Mouse (Mus musculus): Measurements from ENCODE around the gene Sesn1. TPM values are rescaled to one million over a fixed set of nuclear protein-coding genes. Genes with fewer than 3 reads are reported as not detected.

The Sesn1 gene
- 22.3 and 25.3 TPM in 2 replicates for polyA plus RNA-seq (2015; fragmentation: Nextera tagmentation; extraction: Ambion mirVana)

- under 1% methylated on average over 67 of the region's 69 CpGs for WGBS (ENCODE audit: insufficient replicate concordance)
Measured at GRCm38 (mm10) chr10:41809771-41810563, at the start of gene Sesn1, which contains the start of gene Cep57l1. Sesn1 (plus strand) TSS chr10:41809935. Cep57l1 (minus strand) TSS chr10:41809871.

DNA sequence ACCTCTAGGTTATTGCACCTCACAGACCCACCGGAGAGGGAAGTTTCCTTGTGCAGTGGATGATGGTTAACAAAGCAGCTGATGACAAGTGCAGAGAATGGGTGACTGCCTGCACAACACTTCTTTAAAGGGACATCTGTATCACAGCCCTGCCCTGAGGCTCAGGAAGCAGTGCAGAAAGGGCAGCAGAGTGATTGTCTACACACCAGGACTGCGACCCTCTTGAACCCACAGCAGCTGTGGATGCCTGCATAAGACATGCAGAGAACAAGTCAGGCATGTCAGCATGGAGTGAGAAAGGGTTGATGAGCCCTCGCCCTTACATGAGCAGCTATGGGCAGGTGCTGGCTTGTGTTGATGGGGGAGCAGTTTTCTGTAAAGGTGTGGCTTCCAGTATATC is 48.9 kb upstream of the Sesn1 start:
- no peak overlapping the region for H3K4me3 ChIP-seq (replicated peaks)
- H3K4me2 ChIP-seq = no peak overlapping the region
- no peaks in the 10 kb centered on the region for H3K36me3 ChIP-seq
- peaks cover 2% of the 10 kb centered on the region; the same call in 1 of the 2 replicates for H3K4me1 ChIP-seq (replicated peaks)
- DNase-seq (no peak), ATAC-seq (ENCODE audit: low read depth) (no peak)
- no peaks in the 10 kb centered on the region for H3K9me3 ChIP-seq (replicated peaks)
- 62% methylated on average over 3 of the region's 3 CpGs for WGBS (ENCODE audit: insufficient replicate concordance)
- H3K27me3 ChIP-seq = no peaks in the 10 kb centered on the region
- H3K27ac ChIP-seq = no peak overlapping the region
- no peak overlapping the region for H3K9ac ChIP-seq

More at GRCm38 (mm10) chr10:41809771-41810563, at the start of gene Sesn1, which contains the start of gene Cep57l1:
- peak; percentile 88 for ATAC-seq (ENCODE audit: low read depth)
- Histone ChIP-seq H3K4me1 (replicated peaks) (peaks cover 52% of the 10 kb centered on the region), H3K9ac (peak within 1 kb of the TSS; percentile 90), H3K27me3 (no peaks in the 10 kb centered on the region), H3K4me3 (replicated peaks) (peak within 1 kb of the TSS; percentile 79), H3K36me3 (no peaks in the 10 kb centered on the region), H3K27ac (peak within 1 kb of the TSS; percentile 98), H3K9me3 (replicated peaks) (no peaks in the 10 kb centered on the region), H3K4me2 (peak within 1 kb of the TSS; percentile 78)
- DNase-seq = peak; percentile 85

GRCm38 (mm10) chr10:41763741-41764385 is 45.9 kb upstream of the Sesn1 start:
- Histone ChIP-seq H3K27ac (no peak overlapping the region), H3K4me3 (replicated peaks) (no peak overlapping the region), H3K9ac (no peak overlapping the region), H3K27me3 (no peaks in the 10 kb centered on the region), H3K4me2 (no peak overlapping the region), H3K9me3 (replicated peaks) (no peaks in the 10 kb centered on the region), H3K4me1 (replicated peaks) (peaks cover 2% of the 10 kb centered on the region; the same call in 1 of the 2 replicates), H3K36me3 (no peaks in the 10 kb centered on the region)
- DNase-seq (no peak), ATAC-seq (ENCODE audit: low read depth) (no peak)
- WGBS (ENCODE audit: insufficient replicate concordance) = 70% methylated on average over 3 of the region's 3 CpGs

DNA sequence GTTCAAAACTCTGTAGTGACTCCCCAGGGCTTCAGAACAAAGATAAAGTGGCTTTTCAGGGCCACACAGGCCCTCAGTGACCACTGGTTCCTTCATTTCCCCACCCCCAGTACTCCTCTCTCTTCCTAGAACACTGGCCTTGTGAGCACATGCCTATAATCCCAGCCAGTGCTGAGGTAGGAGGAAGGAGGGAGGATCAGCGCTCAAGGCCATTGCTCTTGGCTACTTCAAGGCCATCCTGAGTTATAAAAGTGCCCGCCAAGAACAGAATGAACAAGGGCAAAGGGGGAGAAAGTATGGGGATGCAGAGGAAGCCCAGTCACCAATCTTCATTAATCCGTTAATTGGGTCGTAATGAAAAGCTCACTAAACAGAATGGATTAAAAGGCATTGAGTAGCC is 44.1 kb upstream of the Sesn1 start:
- no peaks in the 10 kb centered on the region for H3K4me1 ChIP-seq (replicated peaks)
- 80% methylated on average over 4 of the region's 4 CpGs for WGBS (ENCODE audit: insufficient replicate concordance)
- no peak overlapping the region for H3K27ac ChIP-seq
- H3K9ac ChIP-seq = no peak overlapping the region
- H3K9me3 ChIP-seq (replicated peaks) = no peaks in the 10 kb centered on the region
- no peak for ATAC-seq (ENCODE audit: low read depth)
- H3K36me3 ChIP-seq = no peaks in the 10 kb centered on the region
- no peak for DNase-seq
- H3K4me2 ChIP-seq = no peak overlapping the region
- H3K4me3 ChIP-seq (replicated peaks) = no peak overlapping the region
- H3K27me3 ChIP-seq = no peaks in the 10 kb centered on the region

DNA sequence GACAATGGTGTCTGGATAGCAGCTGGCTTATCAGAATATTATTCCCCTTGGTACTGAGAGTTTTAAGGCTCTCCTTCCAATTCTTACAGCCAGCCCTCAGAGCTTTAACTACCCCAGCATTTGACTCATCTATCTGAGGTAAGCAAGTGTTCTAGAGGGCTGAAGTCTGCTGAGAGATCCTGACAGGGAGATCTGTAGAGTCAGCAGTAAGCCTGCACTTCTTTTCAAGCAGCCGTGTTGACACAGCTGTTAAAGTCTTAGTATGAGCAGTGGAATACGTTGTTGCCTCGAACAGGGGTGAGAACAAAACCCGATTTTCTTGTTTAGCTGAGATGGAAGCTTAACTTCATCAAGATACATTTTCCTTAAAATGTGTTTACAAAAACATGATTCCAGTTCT is 43.5 kb upstream of the Sesn1 start:
- H3K36me3 ChIP-seq = no peaks in the 10 kb centered on the region
- no peak overlapping the region for H3K27ac ChIP-seq
- no peak overlapping the region for H3K9ac ChIP-seq
- ATAC-seq (ENCODE audit: low read depth) (no peak), DNase-seq (no peak)
- WGBS (ENCODE audit: insufficient replicate concordance) = 72% methylated on average over 4 of the region's 4 CpGs
- no peak overlapping the region for H3K4me3 ChIP-seq (replicated peaks)
- no peaks in the 10 kb centered on the region for H3K4me1 ChIP-seq (replicated peaks)
- H3K27me3 ChIP-seq = no peaks in the 10 kb centered on the region
- H3K9me3 ChIP-seq (replicated peaks) = no peaks in the 10 kb centered on the region
- no peak overlapping the region for H3K4me2 ChIP-seq

DNA sequence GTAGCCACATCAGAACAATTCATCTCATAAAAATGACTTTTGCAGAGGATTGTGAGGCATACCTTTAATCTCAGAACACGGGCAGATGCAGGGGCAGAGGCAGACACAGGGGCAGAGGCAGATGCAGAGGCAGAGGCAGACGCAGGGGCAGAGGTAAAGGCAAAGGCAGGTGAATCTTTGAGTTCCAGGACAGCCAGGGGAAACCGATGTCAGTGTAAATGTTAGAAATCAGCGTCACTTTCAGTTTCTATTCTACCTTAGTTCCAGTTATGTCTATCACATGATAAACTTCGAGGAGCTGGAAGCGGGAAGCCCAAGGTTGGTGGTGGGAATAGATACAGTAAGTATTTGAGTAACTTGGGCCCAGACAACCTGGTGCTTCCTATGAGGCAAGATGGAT is 42.5 kb upstream of the Sesn1 start:
- no peak for ATAC-seq (ENCODE audit: low read depth)
- H3K4me2 ChIP-seq = no peak overlapping the region
- no peaks in the 10 kb centered on the region for H3K4me1 ChIP-seq (replicated peaks)
- H3K9ac ChIP-seq = no peak overlapping the region
- no peak for DNase-seq
- H3K4me3 ChIP-seq (replicated peaks) = no peak overlapping the region
- 79% methylated on average over 6 of the region's 6 CpGs for whole genome bisulfite sequencing (ENCODE audit: insufficient replicate concordance)
- H3K9me3 ChIP-seq (replicated peaks) = no peaks in the 10 kb centered on the region
- H3K36me3 ChIP-seq = no peaks in the 10 kb centered on the region
- H3K27ac ChIP-seq = no peak overlapping the region
- no peaks in the 10 kb centered on the region for H3K27me3 ChIP-seq

DNA sequence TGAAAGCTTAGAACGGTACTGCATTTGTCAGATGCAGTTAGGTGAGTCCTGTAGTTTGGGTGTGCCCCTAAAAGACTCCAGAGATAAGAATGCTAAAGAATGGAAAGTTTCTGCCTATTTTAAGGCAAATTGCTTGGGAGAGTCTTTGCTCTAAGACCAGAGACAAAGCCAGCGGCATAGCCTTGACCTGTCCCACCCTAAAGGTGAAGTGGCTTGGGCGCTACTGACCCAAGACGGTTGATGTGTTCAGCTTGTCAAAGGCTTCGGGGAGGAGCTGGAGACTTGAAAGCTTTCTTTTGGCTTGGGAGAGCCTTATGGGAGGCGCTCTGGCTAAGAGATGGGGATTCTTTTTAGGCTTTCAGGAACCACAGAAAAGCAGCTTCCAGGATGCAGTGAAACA is 17.4 kb upstream of the Sesn1 start:
- ATAC-seq (ENCODE audit: low read depth) (no peak), DNase-seq (no peak)
- H3K27me3 ChIP-seq = no peaks in the 10 kb centered on the region
- no peak overlapping the region for H3K4me2 ChIP-seq
- peaks cover 16% of the 10 kb centered on the region for H3K36me3 ChIP-seq
- peaks cover 10% of the 10 kb centered on the region for H3K9me3 ChIP-seq (replicated peaks)
- no peaks in the 10 kb centered on the region for H3K4me1 ChIP-seq (replicated peaks)
- no peak overlapping the region for H3K27ac ChIP-seq
- no peak overlapping the region for H3K4me3 ChIP-seq (replicated peaks)
- H3K9ac ChIP-seq = no peak overlapping the region
- 82% methylated on average over 6 of the region's 6 CpGs for WGBS (ENCODE audit: insufficient replicate concordance)

GRCm38 (mm10) chr10:41797253-41797652 is 12.5 kb upstream of the Sesn1 start:
- H3K4me3 ChIP-seq (replicated peaks) = no peak overlapping the region
- H3K9ac ChIP-seq = no peak overlapping the region
- H3K27me3 ChIP-seq = no peaks in the 10 kb centered on the region
- H3K4me1 ChIP-seq (replicated peaks) = no peaks in the 10 kb centered on the region
- WGBS (ENCODE audit: insufficient replicate concordance) = 85% methylated on average over 8 of the region's 8 CpGs
- ATAC-seq (ENCODE audit: low read depth) = no peak
- H3K27ac ChIP-seq = no peak overlapping the region
- no peak overlapping the region for H3K4me2 ChIP-seq
- H3K9me3 ChIP-seq (replicated peaks) = peaks cover 43% of the 10 kb centered on the region
- H3K36me3 ChIP-seq = peaks cover 65% of the 10 kb centered on the region
- DNase-seq = no peak

- DNase-seq (no peak), ATAC-seq (ENCODE audit: low read depth) (no peak)
- WGBS (ENCODE audit: insufficient replicate concordance) = 88% methylated on average over 8 of the region's 8 CpGs
- Histone ChIP-seq H3K4me2 (no peak overlapping the region), H3K9ac (no peak overlapping the region), H3K27ac (no peak overlapping the region), H3K9me3 (replicated peaks) (peaks cover 40% of the 10 kb centered on the region), H3K36me3 (peaks cover 57% of the 10 kb centered on the region), H3K4me3 (replicated peaks) (no peak overlapping the region), H3K4me1 (replicated peaks) (peaks cover 16% of the 10 kb centered on the region), H3K27me3 (no peaks in the 10 kb centered on the region)
Measured at GRCm38 (mm10) chr10:41803467-41803866, 6.3 kb upstream of the Sesn1 start.

DNA sequence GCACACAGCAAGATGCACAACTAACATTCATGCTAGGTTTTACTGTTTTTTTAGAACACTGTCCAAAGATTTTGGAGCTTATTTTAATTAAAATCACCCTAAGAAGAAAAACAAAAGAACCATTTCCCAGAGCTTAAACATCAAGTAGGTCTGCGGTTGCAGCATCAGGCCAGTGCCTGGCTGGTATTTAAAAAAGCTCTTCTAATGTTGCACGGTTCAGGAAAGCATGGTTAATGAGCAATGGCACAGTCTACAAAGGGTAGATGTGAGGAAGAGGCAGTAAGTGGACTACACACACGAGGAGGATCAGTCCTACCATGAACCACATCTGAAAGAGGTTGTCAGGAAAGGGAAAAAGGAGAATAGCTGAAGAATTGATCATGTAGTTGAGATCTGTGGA is 5.0 kb upstream of the Sesn1 start:
- no peak overlapping the region for H3K4me3 ChIP-seq (replicated peaks)
- ATAC-seq (ENCODE audit: low read depth) (no peak), DNase-seq (no peak)
- no peak overlapping the region for H3K27ac ChIP-seq
- H3K4me2 ChIP-seq = no peak overlapping the region
- WGBS (ENCODE audit: insufficient replicate concordance) = 77% methylated on average over 3 of the region's 3 CpGs
- H3K9ac ChIP-seq = no peak overlapping the region
- peaks cover 44% of the 10 kb centered on the region for H3K36me3 ChIP-seq
- H3K9me3 ChIP-seq (replicated peaks) = peaks cover 35% of the 10 kb centered on the region
- H3K4me1 ChIP-seq (replicated peaks) = peaks cover 18% of the 10 kb centered on the region
- no peaks in the 10 kb centered on the region for H3K27me3 ChIP-seq

GRCm38 (mm10) chr10:41805729-41806355 is 3.9 kb upstream of the Sesn1 start:
- ATAC-seq (ENCODE audit: low read depth) = no peak
- Histone ChIP-seq H3K4me2 (no peak overlapping the region), H3K4me1 (replicated peaks) (peaks cover 18% of the 10 kb centered on the region), H3K27ac (peak overlapping the region; percentile 21; the same call in 1 of the 2 replicates), H3K4me3 (replicated peaks) (no peak overlapping the region), H3K9ac (no peak overlapping the region), H3K9me3 (replicated peaks) (peaks cover 24% of the 10 kb centered on the region), H3K27me3 (no peaks in the 10 kb centered on the region), H3K36me3 (peaks cover 33% of the 10 kb centered on the region)
- DNase-seq = no peak
- WGBS (ENCODE audit: insufficient replicate concordance) = 74% methylated on average over 2 of the region's 2 CpGs

Measured in liver, embryonic 13.5 days (tissue).